Mouse (Mus musculus): ENCODE measurements around the gene Aurkb.

The Aurkb gene

DNA sequence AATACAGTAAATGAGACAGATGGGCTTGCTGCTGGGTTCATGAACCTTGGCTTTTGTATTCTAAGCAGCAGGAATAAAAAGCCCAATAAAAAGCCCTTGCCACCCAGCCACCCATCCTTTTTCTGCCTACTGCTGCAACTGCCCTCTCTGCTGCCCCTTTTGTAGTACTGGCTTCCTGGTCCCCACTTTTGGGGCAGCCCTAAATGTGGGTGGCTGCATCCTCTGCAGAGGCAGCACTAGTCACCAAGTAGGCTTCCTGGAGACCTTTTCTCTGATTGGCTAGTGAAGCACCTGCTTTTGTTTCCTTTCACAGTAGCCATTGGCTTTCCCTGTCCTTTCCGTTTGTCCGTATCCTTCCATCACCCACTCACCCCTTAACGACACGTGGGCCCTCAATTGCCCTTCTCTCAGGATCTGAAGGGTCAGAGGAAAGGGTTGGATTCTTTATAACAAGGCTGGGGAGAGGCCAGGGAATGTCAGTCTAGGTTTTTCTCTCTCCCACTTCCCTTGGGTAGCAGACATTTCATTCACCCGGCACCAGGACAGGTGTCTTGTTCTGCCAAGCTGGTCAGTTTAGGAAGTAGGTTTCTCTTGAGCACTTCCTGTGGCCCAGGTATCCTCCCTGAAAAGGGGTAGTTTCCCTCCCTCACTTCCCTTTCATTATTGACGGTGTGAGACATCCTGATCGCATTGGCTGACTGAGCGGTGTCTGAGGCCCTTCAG is 52.8 kb downstream of the Aurkb start:
- in situ Hi-C loops (cut with MboI) = no loop called here

GRCm38 (mm10) chr11:69098762-69099091 is 53.3 kb downstream of the Aurkb start:
- in situ Hi-C loops (cut with MboI) = no loop called here

- in situ Hi-C loops (cut with MboI) = no loop called here
These were observed 53.9 kb downstream of the Aurkb start for GRCm38 (mm10) chr11:69099177-69099914.

- in situ Hi-C loops (cut with MboI) = no loop called here
These were observed 54.5 kb downstream of the Aurkb start for GRCm38 (mm10) chr11:69099915-69100345.

DNA sequence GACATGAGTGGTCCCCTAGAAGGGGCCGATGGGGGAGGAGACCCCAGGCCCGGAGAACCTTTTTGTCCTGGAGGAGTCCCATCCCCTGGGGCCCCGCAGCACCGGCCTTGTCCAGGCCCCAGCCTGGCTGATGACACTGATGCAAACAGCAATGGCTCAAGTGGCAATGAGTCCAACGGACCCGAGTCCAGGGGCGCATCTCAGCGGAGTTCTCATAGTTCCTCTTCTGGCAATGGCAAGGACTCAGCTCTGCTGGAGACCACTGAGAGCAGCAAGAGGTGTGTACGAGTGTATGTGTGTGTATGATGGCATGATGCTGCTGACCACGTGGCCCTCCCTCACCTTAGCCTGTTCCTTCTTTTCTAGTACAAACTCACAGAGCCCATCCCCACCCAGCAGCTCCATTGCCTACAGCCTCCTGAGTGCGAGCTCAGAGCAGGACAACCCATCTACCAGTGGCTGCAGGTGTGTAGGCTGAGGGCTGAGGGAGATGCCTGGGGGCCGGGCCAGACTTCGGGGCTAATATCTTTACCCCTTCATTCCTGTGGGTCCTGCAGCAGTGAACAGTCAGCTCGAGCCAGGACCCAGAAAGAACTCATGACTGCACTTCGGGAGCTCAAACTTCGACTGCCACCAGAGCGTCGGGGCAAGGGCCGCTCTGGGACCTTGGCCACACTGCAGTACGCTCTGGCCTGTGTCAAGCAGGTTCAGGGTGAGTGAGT is 55.4 kb downstream of the Aurkb start:
- in situ Hi-C loops (cut with MboI) = no loop called here
